Mouse (Mus musculus) liver, postnatal 0 days (tissue): ENCODE data around the gene Dnph1. TPM values are rescaled to one million over a fixed set of nuclear protein-coding genes. Genes with fewer than 3 reads are reported as not detected.

Source experiments
- ATAC-seq: fragments of 200-750 bp; cut with Nextera tagmentation; 2 replicates; pipeline ENCODE4 v1.8.0; 2017; ENCODE audit warnings: mild to moderate bottlenecking, moderate library complexity
- DNase-seq: peaks from one replicate; pipeline ENCODE4 v3.0.0-alpha.2; 2016
- H3K27ac ChIP-seq: fragments of 300-500 bp; sonication (generic); 2 replicates; pipeline ENCODE4 v1.5.1; 2014; ENCODE audit warnings: antibody characterized with exemption, moderate library complexity, mild to moderate bottlenecking, low read depth
- H3K27me3 ChIP-seq: fragments of 300-500 bp; sonication (generic); 2 replicates; pipeline ENCODE4 v1.6.1; 2014; ENCODE audit warnings: low read length, control low read depth, mixed read lengths; ENCODE audit not compliant: insufficient read depth
- H3K36me3 ChIP-seq: fragments of 300-500 bp; sonication (generic); replicated peaks from 2 replicates; pipeline ENCODE4 v1.6.1; 2014; ENCODE audit warnings: mild to moderate bottlenecking, control low read depth, low read length, moderate library complexity, mixed read lengths; ENCODE audit not compliant: insufficient read depth
- H3K4me1 ChIP-seq: fragments of 300-500 bp; sonication (generic); 2 replicates; pipeline ENCODE4 v1.6.1; 2014; ENCODE audit warnings: antibody characterized with exemption, mild to moderate bottlenecking, control low read depth; ENCODE audit not compliant: insufficient read depth
- H3K4me2 ChIP-seq: fragments of 300-500 bp; sonication (generic); 2 replicates; pipeline ENCODE4 v1.6.1; 2014; ENCODE audit warnings: low read depth, mild to moderate bottlenecking, low read length, moderate library complexity, mixed read lengths
- H3K4me3 ChIP-seq: fragments of 300-500 bp; sonication (generic); 2 replicates; pipeline ENCODE4 v1.5.1; 2014; ENCODE audit warnings: low read depth, low read length
- H3K9ac ChIP-seq: fragments of 300-500 bp; sonication (generic); replicated peaks from 2 replicates; pipeline ENCODE4 v1.6.1; 2014; ENCODE audit warnings: mild to moderate bottlenecking, moderate library complexity
- H3K9me3 ChIP-seq: fragments of 300-500 bp; sonication (generic); 2 replicates; pipeline ENCODE4 v1.6.1; 2016; ENCODE audit warnings: mild to moderate bottlenecking, control low read depth, low read length, mixed read lengths
- CTCF ChIP-seq: sonication (generic); IDR thresholded peaks from 2 replicates; pipeline ENCODE4 v1.5.1; 2016; ENCODE audit warnings: antibody characterized with exemption, low read depth
- EP300 ChIP-seq: IDR thresholded peaks from 2 replicates; pipeline ENCODE4 v1.6.1; 2016; ENCODE audit warnings: antibody characterized with exemption, low read depth, mild to moderate bottlenecking
- WGBS: fragments of 180-500 bp; shearing (Covaris S2); extraction: QIAGEN DNeasy Blood & Tissue Kit; methylation state at CpG from one replicate; pipeline ENCODE4 v1.1.7; 2014; ENCODE audit not compliant: insufficient replicate concordance; 5-methylcytosine and 5-hydroxymethylcytosine counted together
- polyA plus RNA-seq: library from polyadenylated mRNA; unstranded; fragments of >200 nt; fragmentation: Nextera tagmentation; extraction: Ambion mirVana; gene quantifications from 2 replicates; pipeline ENCODE4 v1.2.1, GENCODE M21; 2015

Dnph1 gene
- polyA plus RNA-seq, 1 experiment from 2014 or later = 8.6 TPM

- 35% methylated on average over 7 of the region's 7 CpGs for WGBS
- Histone ChIP-seq H3K27ac (no peak overlapping the region), H3K9me3 (no peaks in the 10 kb centered on the region), H3K9ac (peak overlapping the region; percentile 67; the same call in 1 of the 2 replicates), H3K4me3 (peak overlapping the region; percentile 58; the same call in 1 of the 2 replicates), H3K36me3 (peaks cover 27% of the 10 kb centered on the region), H3K4me2 (peak overlapping the region; percentile 86), H3K4me1 (peaks cover 9% of the 10 kb centered on the region; the same call in 1 of the 2 replicates), H3K27me3 (0 out of 2 replicates have a peak, but pooled peaks cover 5% of the 10 kb centered on the region)
- TF ChIP-seq EP300 = no peak
- no peak for TF ChIP-seq CTCF
- no peak for DNase-seq
- ATAC-seq = no peak
These were observed 50.1 kb downstream of the Dnph1 start for GRCm38 (mm10) chr17:46546591-46546990.

DNA sequence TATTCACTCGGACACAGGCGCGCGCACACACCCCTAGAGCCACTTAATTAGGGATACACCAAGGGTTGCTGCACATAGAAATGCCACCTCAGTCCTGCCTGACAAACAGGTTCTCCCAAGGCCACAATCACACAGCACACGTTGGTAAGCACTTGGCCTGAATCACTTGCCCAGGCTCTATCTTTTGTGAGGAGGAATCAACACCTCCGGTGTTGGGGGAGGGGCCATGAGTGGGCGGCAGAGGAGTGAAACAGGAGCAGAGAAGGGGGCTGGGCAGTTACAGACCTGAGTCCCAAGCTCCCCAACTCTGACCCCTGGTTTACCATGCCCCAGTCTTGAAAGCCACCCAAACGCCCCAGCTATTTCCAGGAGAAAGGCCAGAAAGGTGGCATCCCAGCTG is 50.5 kb downstream of the Dnph1 start:
- TF ChIP-seq CTCF (no peak), EP300 (no peak)
- Histone ChIP-seq H3K4me2 (no peak overlapping the region), H3K4me1 (peaks cover 9% of the 10 kb centered on the region; the same call in 1 of the 2 replicates), H3K27me3 (0 out of 2 replicates have a peak, but pooled peaks cover 5% of the 10 kb centered on the region), H3K27ac (no peak overlapping the region), H3K9ac (no peak overlapping the region), H3K4me3 (no peak overlapping the region), H3K36me3 (peaks cover 31% of the 10 kb centered on the region), H3K9me3 (no peaks in the 10 kb centered on the region)
- 40% methylated on average over 8 of the region's 8 CpGs for WGBS
- DNase-seq = no peak
- ATAC-seq = no peak

GRCm38 (mm10) chr17:46547923-46548322 is 51.4 kb downstream of the Dnph1 start:
- Histone ChIP-seq H3K27ac (no peak overlapping the region), H3K9me3 (no peaks in the 10 kb centered on the region), H3K27me3 (0 out of 2 replicates have a peak, but pooled peaks cover 5% of the 10 kb centered on the region), H3K4me1 (peaks cover 9% of the 10 kb centered on the region; the same call in 1 of the 2 replicates), H3K36me3 (peaks cover 36% of the 10 kb centered on the region), H3K4me3 (no peak overlapping the region), H3K9ac (no peak overlapping the region), H3K4me2 (no peak overlapping the region)
- 56% methylated on average over 3 of the region's 3 CpGs for WGBS
- TF ChIP-seq EP300 (no peak), CTCF (no peak)
- DNase-seq = no peak
- ATAC-seq = no peak

DNA sequence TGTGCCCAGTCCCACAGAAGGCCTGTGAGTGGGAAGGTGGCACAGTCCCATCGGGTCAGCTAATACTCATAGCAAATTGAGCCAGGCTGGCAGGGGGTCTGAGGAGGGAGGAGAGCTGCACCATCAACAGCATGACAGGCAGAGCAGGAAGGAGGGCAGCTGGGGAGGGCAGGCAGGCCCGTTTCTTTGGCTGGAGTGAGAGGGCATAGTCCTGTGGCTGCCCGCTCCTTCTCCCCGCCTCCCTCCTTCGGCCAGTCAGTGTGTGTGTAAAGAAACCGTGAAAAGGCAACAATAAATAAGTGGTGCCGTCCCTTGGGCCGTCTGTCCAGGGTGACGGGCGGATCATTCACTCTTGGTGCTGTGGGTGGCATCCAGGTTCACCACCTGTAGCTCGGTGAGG is 52.2 kb downstream of the Dnph1 start:
- no peak overlapping the region for H3K27ac ChIP-seq
- DNase-seq (no peak), ATAC-seq (no peak)
- peaks cover 36% of the 10 kb centered on the region for H3K36me3 ChIP-seq
- 72% methylated on average over 11 of the region's 11 CpGs for WGBS
- TF ChIP-seq EP300 (no peak), CTCF (no peak)
- H3K27me3 ChIP-seq = 0 out of 2 replicates have a peak, but pooled peaks cover 5% of the 10 kb centered on the region
- H3K4me3 ChIP-seq = no peak overlapping the region
- no peak overlapping the region for H3K4me2 ChIP-seq
- no peak overlapping the region for H3K9ac ChIP-seq
- H3K4me1 ChIP-seq = peaks cover 14% of the 10 kb centered on the region
- H3K9me3 ChIP-seq = no peaks in the 10 kb centered on the region

DNA sequence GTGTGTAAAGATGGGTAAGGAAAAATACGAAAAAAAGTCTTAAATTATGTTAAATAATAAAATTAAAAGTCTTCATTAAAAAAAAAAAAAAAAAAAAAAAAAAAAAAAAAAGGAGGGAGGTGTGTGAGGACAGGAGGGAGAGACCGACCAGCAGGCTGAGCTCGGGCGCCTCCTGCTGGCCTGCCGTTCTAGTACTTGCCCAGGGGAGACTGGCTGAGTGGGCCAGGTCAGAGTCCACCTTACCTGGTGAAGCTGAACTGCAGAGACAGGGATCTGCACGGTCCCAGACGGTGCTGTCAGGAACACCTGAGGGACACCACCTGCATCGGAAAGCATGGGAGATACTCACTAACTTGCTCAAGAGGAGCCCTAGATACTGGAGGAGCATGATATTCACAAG is 52.7 kb downstream of the Dnph1 start:
- 46% methylated on average over 8 of the region's 8 CpGs for WGBS
- no peak overlapping the region for H3K27ac ChIP-seq
- peak; percentile 63 for TF ChIP-seq CTCF
- TF ChIP-seq EP300 = no peak
- 0 out of 2 replicates have a peak, but pooled peaks cover 5% of the 10 kb centered on the region for H3K27me3 ChIP-seq
- H3K4me2 ChIP-seq = no peak overlapping the region
- DNase-seq (peak; percentile 78), ATAC-seq (peak; percentile 34; the same call in 1 of the 2 replicates)
- no peaks in the 10 kb centered on the region for H3K9me3 ChIP-seq
- peaks cover 18% of the 10 kb centered on the region for H3K4me1 ChIP-seq
- H3K9ac ChIP-seq = no peak overlapping the region
- H3K4me3 ChIP-seq = no peak overlapping the region
- H3K36me3 ChIP-seq = peaks cover 36% of the 10 kb centered on the region

Other genes with a start within 250 kb of the Dnph1 start
- gene Polr1c, start 248.7 kb upstream of the Dnph1 start, polyA plus RNA-seq = 23.9 and 24.8 TPM in 2 replicates
- gene Yipf3, start 248.6 kb upstream of the Dnph1 start, polyA plus RNA-seq = 62.6 and 68.7 TPM in 2 replicates
- 0.12 TPM in 1 of 2 replicates, not detected in the other for gene Lrrc73, start 243.2 kb upstream of the Dnph1 start, polyA plus RNA-seq
- 5.6 and 6.2 TPM in 2 replicates for gene Tjap1, start 213.7 kb upstream of the Dnph1 start, polyA plus RNA-seq
- not detected in 2 replicates for gene Dlk2, start 199.3 kb upstream of the Dnph1 start, polyA plus RNA-seq
- 1.5 TPM in 2 replicates for gene Abcc10, start 168.4 kb upstream of the Dnph1 start, polyA plus RNA-seq
- gene Zfp318, start 113.0 kb upstream of the Dnph1 start, polyA plus RNA-seq = 1.6 and 2.2 TPM in 2 replicates
- not detected in 2 replicates for gene Crip3, start 67.8 kb upstream of the Dnph1 start, polyA plus RNA-seq
- gene Slc22a7, start 58.3 kb upstream of the Dnph1 start, polyA plus RNA-seq = 0.18 and 0.34 TPM in 2 replicates
- gene Ttbk1, start 9.0 kb upstream of the Dnph1 start, polyA plus RNA-seq = not detected in 2 replicates
- 1.0 and 1.3 TPM in 2 replicates for gene Cul9, start 49.7 kb downstream of the Dnph1 start, polyA plus RNA-seq
- gene Srf, start 59.5 kb downstream of the Dnph1 start, polyA plus RNA-seq = 1.3 and 1.9 TPM in 2 replicates
- 3.0 and 3.5 TPM in 2 replicates for gene Ptk7, start 132.8 kb downstream of the Dnph1 start, polyA plus RNA-seq
- 10.7 and 12.6 TPM in 2 replicates for gene Klc4, start 149.3 kb downstream of the Dnph1 start, polyA plus RNA-seq
- gene Mrpl2, start 149.5 kb downstream of the Dnph1 start, polyA plus RNA-seq = 75.2 and 79.3 TPM in 2 replicates
- gene Cul7, start 153.6 kb downstream of the Dnph1 start, polyA plus RNA-seq = 5.2 and 6.2 TPM in 2 replicates
- 28.1 and 28.2 TPM in 2 replicates for gene Rrp36, start 177.6 kb downstream of the Dnph1 start, polyA plus RNA-seq
- 52.3 and 56.9 TPM in 2 replicates for gene Mea1, start 182.1 kb downstream of the Dnph1 start, polyA plus RNA-seq
- gene Klhdc3, start 184.2 kb downstream of the Dnph1 start, polyA plus RNA-seq = 60.0 and 63.0 TPM in 2 replicates
- gene Ppp2r5d, start 208.4 kb downstream of the Dnph1 start, polyA plus RNA-seq = 11.2 and 12.5 TPM in 2 replicates
- 11.6 and 12.6 TPM in 2 replicates for gene Pex6, start 214.8 kb downstream of the Dnph1 start, polyA plus RNA-seq
- 707 and 780 TPM in 2 replicates for gene Gnmt, start 232.5 kb downstream of the Dnph1 start, polyA plus RNA-seq